Mouse (Mus musculus) liver, adult 2 months (tissue): ENCODE measurements around the gene Ccdc175. TPM values are rescaled to one million over a fixed set of nuclear protein-coding genes. Genes with fewer than 3 reads are reported as not detected.

ENCODE experiments used
- DNase-seq: peaks from one replicate; pipeline ENCODE4 v3.0.0-alpha.2; 2011; ENCODE audit warnings: low read depth, low spot score; ENCODE audit errors: extremely low read depth
- H3K27ac ChIP-seq: fragments of 200-500 bp; replicated peaks from 2 replicates; pipeline ENCODE4 v1.5.1; 2012; ENCODE audit warnings: low read depth, mild to moderate bottlenecking, control low read depth, inconsistent platforms, low read length; ENCODE audit not compliant: insufficient read depth
- H3K27me3 ChIP-seq: fragments of 200-500 bp; 2 replicates; pipeline ENCODE4 v1.6.1; 2012; ENCODE audit warnings: mild to moderate bottlenecking, moderate library complexity, low read length, inconsistent platforms; ENCODE audit not compliant: control insufficient read depth, insufficient read depth
- H3K36me3 ChIP-seq: fragments of 200-500 bp; 2 replicates; pipeline ENCODE4 v1.6.1; 2012; ENCODE audit warnings: low read length, inconsistent platforms; ENCODE audit not compliant: control insufficient read depth, insufficient read depth
- H3K4me1 ChIP-seq: fragments of 200-500 bp; 2 replicates; pipeline ENCODE4 v1.6.1; 2011; ENCODE audit warnings: low read length; ENCODE audit not compliant: control insufficient read depth, insufficient read depth
- H3K4me3 ChIP-seq: fragments of 200-500 bp; 2 replicates; pipeline ENCODE4 v1.5.1; 2011; ENCODE audit warnings: low read depth, mild to moderate bottlenecking, control low read depth, low read length, moderate library complexity; ENCODE audit not compliant: insufficient read depth
- H3K79me2 ChIP-seq: fragments of 200-500 bp; 2 replicates; pipeline ENCODE4 v1.6.1; 2012; ENCODE audit warnings: inconsistent platforms, mild to moderate bottlenecking, low read length, moderate library complexity; ENCODE audit not compliant: control insufficient read depth, insufficient read depth
- H3K9ac ChIP-seq: fragments of 200-500 bp; 2 replicates; pipeline ENCODE4 v1.6.1; 2012; ENCODE audit warnings: low read depth, mild to moderate bottlenecking, control low read depth, inconsistent platforms, low read length
- CTCF ChIP-seq: fragments of 200-500 bp; IDR thresholded peaks from 2 replicates; pipeline ENCODE4 v1.5.1; 2011; ENCODE audit warnings: low read depth, low read length, control low read depth
- POLR2A ChIP-seq: fragments of 200-500 bp; IDR thresholded peaks from 2 replicates; pipeline ENCODE4 v1.6.1; 2011; ENCODE audit warnings: low read length, control low read depth; ENCODE audit not compliant: insufficient read depth; ENCODE audit errors: extremely low read depth
- WGBS: fragments of 180-500 bp; shearing (Covaris S2); methylation state at CpG from one replicate; pipeline ENCODE4 v1.1.7; 2018; 5-methylcytosine and 5-hydroxymethylcytosine counted together
- polyA plus RNA-seq: library from polyadenylated mRNA; depleted of rRNA; stranded (reverse); fragments of >200 nt; gene quantifications from 2 replicates; pipeline ENCODE4 v1.2.3, GENCODE M21; 2012
- total RNA-seq: library from RNA; depleted of rRNA; stranded (reverse); fragments of >200 nt; gene quantifications from 2 replicates; pipeline ENCODE4 v1.2.3, GENCODE M21; 2014

Ccdc175 gene
- total and polyA plus RNA-seq, 2 experiments: not detected

DNA sequence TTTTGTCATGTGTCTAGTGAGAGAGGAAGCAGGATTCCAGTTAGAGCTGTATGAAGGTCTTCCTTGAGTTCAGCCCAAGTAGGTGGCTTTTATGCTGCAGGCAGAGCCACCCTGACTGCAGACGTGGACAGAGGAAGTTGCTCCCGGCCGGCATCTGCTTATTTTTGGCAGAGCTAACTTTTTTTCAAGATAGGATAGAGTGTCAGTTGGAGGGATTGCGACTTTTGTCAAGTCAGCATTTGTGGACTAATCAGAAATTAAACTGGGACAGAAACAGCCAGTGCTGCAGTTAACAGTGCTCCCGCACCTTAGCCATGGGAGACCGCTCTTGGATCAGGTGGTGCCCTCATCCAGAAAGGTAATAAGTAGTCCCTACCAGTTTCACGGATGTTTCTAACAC lies 12.6 kb upstream of the Ccdc175 start:
- Histone ChIP-seq H3K4me1 (no peaks in the 10 kb centered on the region), H3K27me3 (no peaks in the 10 kb centered on the region; the same call in 1 of the 2 replicates), H3K79me2 (no peaks in the 10 kb centered on the region), H3K27ac (no peak overlapping the region; the same call in 1 of the 2 replicates), H3K9ac (no peak overlapping the region), H3K4me3 (no peak overlapping the region), H3K36me3 (no peaks in the 10 kb centered on the region)
- DNase-seq: no peak
- WGBS: 64% methylated on average over 7 of the region's 7 CpGs
- TF ChIP-seq POLR2A (no peak), CTCF (no peak)

DNA sequence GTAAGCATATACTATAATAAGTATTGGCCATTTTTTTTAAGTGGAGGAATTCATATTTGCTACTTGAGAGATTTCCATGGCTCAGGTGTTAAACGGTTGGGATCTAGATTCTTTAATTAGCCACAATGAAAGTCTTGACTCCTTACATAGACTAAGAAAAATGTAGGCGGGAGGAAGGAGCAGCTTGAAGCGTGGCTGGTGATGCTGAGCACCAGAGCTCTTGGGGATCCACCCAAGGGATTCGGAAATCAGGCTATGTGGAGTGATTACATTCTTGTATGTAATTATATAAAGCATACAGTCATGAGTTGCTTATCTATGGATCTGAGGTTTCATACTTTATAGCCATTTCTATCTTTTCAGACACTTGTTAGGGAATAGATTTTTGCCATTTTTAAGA lies 5.3 kb downstream of the Ccdc175 start:
- no peak overlapping the region for H3K9ac ChIP-seq
- H3K4me3 ChIP-seq: no peak overlapping the region
- TF ChIP-seq CTCF (no peak), POLR2A (no peak)
- no peaks in the 10 kb centered on the region for H3K79me2 ChIP-seq
- H3K4me1 ChIP-seq: no peaks in the 10 kb centered on the region
- DNase-seq: no peak
- no peaks in the 10 kb centered on the region for H3K27me3 ChIP-seq
- WGBS: 85% methylated on average over 4 of the region's 4 CpGs
- no peaks in the 10 kb centered on the region for H3K36me3 ChIP-seq
- no peak overlapping the region for H3K27ac ChIP-seq

GRCm38 (mm10) chr12:72178322-72178721 lies 6.5 kb downstream of the Ccdc175 start:
- H3K9ac ChIP-seq: no peak overlapping the region
- no peak overlapping the region for H3K4me3 ChIP-seq
- H3K79me2 ChIP-seq: no peaks in the 10 kb centered on the region
- no peaks in the 10 kb centered on the region for H3K27me3 ChIP-seq
- H3K4me1 ChIP-seq: no peaks in the 10 kb centered on the region
- H3K27ac ChIP-seq: no peak overlapping the region
- no peak for TF ChIP-seq POLR2A
- TF ChIP-seq CTCF: no peak
- 88% methylated on average over 3 of the region's 3 CpGs for WGBS
- no peaks in the 10 kb centered on the region for H3K36me3 ChIP-seq
- no peak for DNase-seq

GRCm38 (mm10) chr12:72158421-72158820 lies 26.4 kb downstream of the Ccdc175 start:
- Histone ChIP-seq H3K27ac (no peak overlapping the region), H3K36me3 (no peaks in the 10 kb centered on the region), H3K4me3 (no peak overlapping the region), H3K9ac (no peak overlapping the region), H3K79me2 (no peaks in the 10 kb centered on the region), H3K4me1 (no peaks in the 10 kb centered on the region), H3K27me3 (no peaks in the 10 kb centered on the region)
- no peak for TF ChIP-seq POLR2A
- TF ChIP-seq CTCF: no peak
- 59% methylated on average over 4 of the region's 4 CpGs for WGBS
- DNase-seq: no peak

DNA sequence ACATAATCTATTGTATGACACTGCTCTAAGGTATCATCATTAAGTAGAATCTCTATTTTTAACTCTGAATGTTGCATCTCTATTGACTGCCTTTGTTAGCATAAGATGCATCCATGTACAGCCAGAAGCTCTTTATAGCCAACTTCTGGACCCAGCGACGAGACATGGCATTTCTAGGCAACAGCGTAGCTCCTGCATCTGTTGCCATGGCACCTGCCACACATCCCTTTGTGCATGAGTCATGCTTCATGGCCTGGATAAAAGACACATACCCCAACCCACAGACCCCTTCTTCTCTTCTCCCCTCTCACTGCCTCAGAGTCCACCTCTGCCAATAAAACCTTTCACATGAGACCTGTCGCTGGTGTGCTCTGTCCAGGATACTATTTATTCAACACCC lies 34.0 kb downstream of the Ccdc175 start:
- Histone ChIP-seq H3K9ac (no peak overlapping the region), H3K27ac (no peak overlapping the region), H3K4me1 (no peaks in the 10 kb centered on the region), H3K36me3 (no peaks in the 10 kb centered on the region), H3K4me3 (no peak overlapping the region), H3K79me2 (no peaks in the 10 kb centered on the region), H3K27me3 (no peaks in the 10 kb centered on the region)
- no peak for DNase-seq
- TF ChIP-seq CTCF (no peak), POLR2A (no peak)
- 89% methylated on average over 4 of the region's 4 CpGs for WGBS

DNA sequence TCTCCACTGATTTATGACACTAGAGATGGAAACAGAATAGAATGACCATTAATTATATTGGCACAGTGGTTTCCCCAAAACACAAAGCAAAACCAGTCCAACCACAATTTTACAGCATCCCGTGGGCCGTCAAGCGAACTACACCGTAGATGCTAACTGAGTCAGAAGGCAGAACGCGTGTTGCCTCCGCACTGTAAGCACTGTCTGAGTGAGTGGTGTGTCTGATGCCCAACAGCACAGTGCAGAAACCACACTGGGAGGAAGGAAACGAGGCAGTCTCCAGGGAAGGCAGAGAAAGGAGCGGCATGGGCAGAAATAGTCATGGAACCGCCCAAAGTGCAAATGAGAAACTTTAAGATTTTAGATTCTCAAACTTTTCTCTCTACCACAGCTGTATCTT lies 55.6 kb downstream of the Ccdc175 start:
- Histone ChIP-seq H3K4me1 (no peaks in the 10 kb centered on the region), H3K9ac (no peak overlapping the region), H3K4me3 (no peak overlapping the region), H3K79me2 (no peaks in the 10 kb centered on the region), H3K27ac (no peak overlapping the region), H3K27me3 (peaks cover 4% of the 10 kb centered on the region; the same call in 1 of the 2 replicates), H3K36me3 (no peaks in the 10 kb centered on the region)
- TF ChIP-seq POLR2A (no peak), CTCF (no peak)
- 92% methylated on average over 10 of the region's 10 CpGs for WGBS
- DNase-seq: no peak
